Mouse (Mus musculus) CH12.LX (cell line): ENCODE results near the gene Vps72.

Source experiments
- BHLHE40 ChIP-seq: IDR thresholded peaks from 2 replicates; pipeline ENCODE4 v1.6.1; 2011; ENCODE audit warnings: mild to moderate bottlenecking, low read depth, low read length, improper control_type of control experiment
- CHD1 ChIP-seq: IDR thresholded peaks from 2 replicates; pipeline ENCODE4 v1.6.1; 2012; ENCODE audit warnings: low read depth, low read length, improper control_type of control experiment, inconsistent platforms
- CTCF ChIP-seq, 2 experiments: IDR thresholded peaks in 1 of 2; conservative IDR thresholded peaks in 1 of 2; 2 replicates each; pipeline ENCODE4 v1.5.1; 2011 to 2012; ENCODE audit warnings: low read depth in 2 of 2, low read length in 2 of 2, improper control_type of control experiment in 1 of 2, inconsistent platforms in 1 of 2, mild to moderate bottlenecking in 1 of 2, moderate library complexity in 1 of 2
- E2F4 ChIP-seq: IDR thresholded peaks from 2 replicates; pipeline ENCODE4 v1.6.1; 2011; ENCODE audit warnings: low read depth, low read length, improper control_type of control experiment; ENCODE audit not compliant: insufficient replicate concordance
- GABPA ChIP-seq: IDR thresholded peaks from 2 replicates; pipeline ENCODE4 v1.6.1; 2012; ENCODE audit warnings: low read depth, low read length, improper control_type of control experiment, inconsistent platforms; ENCODE audit not compliant: insufficient replicate concordance
- MAX ChIP-seq: IDR thresholded peaks from 2 replicates; pipeline ENCODE4 v1.6.1; 2011; ENCODE audit warnings: low read length, improper control_type of control experiment
- MXI1 ChIP-seq: IDR thresholded peaks from 2 replicates; pipeline ENCODE4 v1.6.1; 2011; ENCODE audit warnings: mild to moderate bottlenecking, low read depth, low read length, improper control_type of control experiment
- NELFE ChIP-seq: IDR thresholded peaks from 2 replicates; pipeline ENCODE4 v1.6.1; 2011; ENCODE audit warnings: low read depth, low read length, improper control_type of control experiment
- POLR2A ChIP-seq: IDR thresholded peaks from 2 replicates; pipeline ENCODE4 v1.6.1; 2011; ENCODE audit warnings: low read depth, mild to moderate bottlenecking, improper control_type of control experiment, low read length
- POLR2AphosphoS2 ChIP-seq: IDR thresholded peaks from 2 replicates; pipeline ENCODE4 v1.6.1; 2011; ENCODE audit warnings: low read depth, low read length, improper control_type of control experiment
- RAD21 ChIP-seq: IDR thresholded peaks from 2 replicates; pipeline ENCODE4 v1.6.1; 2011; ENCODE audit warnings: low read depth, mild to moderate bottlenecking, low read length, improper control_type of control experiment, moderate library complexity
- SIN3A ChIP-seq: IDR thresholded peaks from 2 replicates; pipeline ENCODE4 v1.6.1; 2012; ENCODE audit warnings: low read length, improper control_type of control experiment, inconsistent platforms
- USF1 ChIP-seq: IDR thresholded peaks from 2 replicates; pipeline ENCODE4 v1.6.1; 2014; ENCODE audit warnings: low read depth, mild to moderate bottlenecking, inconsistent platforms, low read length, improper control_type of control experiment
- ZNF384 ChIP-seq: IDR thresholded peaks from 2 replicates; pipeline ENCODE4 v1.6.1; 2012; ENCODE audit warnings: low read depth, low read length, improper control_type of control experiment, inconsistent platforms

DNA sequence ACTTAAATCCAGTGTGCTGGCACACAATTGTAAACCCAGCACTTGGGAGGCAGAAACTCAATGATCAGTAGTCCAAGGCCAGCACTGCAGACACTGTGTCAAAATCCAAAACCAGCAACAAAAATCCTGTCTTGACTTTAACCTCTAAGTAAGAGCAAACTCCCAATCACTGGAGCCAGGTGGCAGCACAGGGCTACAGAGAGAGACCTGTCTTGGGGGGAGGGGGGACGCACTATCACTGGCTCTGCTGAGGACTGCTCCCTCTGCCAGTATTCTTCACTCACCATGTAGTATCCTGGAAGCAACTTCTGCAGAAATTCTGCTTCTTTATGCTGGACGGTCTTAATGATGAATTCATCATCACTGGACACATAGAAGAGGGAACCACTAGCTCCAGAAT, 39.2 kb upstream of the Vps72 start:
- TF ChIP-seq RAD21 (peak; percentile 4), POLR2AphosphoS2 (no peak), MXI1 (no peak), E2F4 (no peak), CTCF (conservative IDR thresholded peaks at IDR 0.05 in 1 of 2, IDR thresholded peaks at IDR 0.05 in 1 of 2; ENCODE audit: low read depth in 2 of 2, low read length in 2 of 2) (peak in 1 of 2 experiments; percentile 28; a peak in 2 of 4 replicates), SIN3A (no peak), POLR2A (no peak), MAX (no peak), CHD1 (no peak), USF1 (no peak), ZNF384 (no peak), NELFE (no peak), BHLHE40 (no peak), GABPA (no peak)
